Mouse (Mus musculus): ENCODE data around the gene Mobp.

DNA sequence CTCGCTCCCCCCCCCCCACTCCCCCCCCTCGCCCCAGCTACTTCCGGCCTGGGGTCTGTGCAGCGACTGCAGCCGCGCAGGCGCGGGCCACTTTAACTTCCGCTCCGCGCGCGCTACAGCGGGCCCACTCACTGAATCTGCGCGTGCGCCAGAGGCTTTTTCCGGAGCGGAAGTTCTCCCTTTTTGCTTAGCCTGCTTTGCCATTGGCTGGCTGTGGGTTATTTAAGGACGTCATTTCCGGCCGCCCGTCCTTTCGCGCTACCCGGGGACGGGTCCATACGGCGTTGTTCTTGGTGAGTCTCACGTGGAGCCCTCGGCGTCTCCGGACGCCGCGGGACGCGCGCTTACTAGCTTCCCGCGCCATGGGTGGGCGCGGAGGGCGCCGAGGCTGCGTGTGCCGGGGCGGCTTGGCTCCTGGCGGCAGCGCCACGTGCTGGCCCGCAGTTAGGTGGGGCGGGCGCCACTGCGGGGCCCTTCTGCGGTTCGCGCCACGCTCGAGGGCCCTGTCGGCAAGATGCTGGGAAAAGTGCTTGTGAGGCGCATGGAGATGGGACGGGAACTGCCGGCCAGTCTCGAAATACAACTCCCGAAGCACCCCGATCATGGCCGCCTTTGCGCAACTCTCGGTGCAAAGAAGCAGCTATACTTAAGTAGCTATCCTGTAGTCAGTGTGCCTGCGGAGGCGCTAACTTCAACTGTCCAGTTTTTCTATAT, 21.8 kb upstream of the Mobp start, which contains the start of gene Rpsa:
- no peak for TF ChIP-seq CTCF (IDR thresholded peaks at IDR 0.05; ENCODE audit: borderline replicate concordance, insufficient read depth, low read length)
- TF ChIP-seq POLR2A (IDR thresholded peaks at IDR 0.05; ENCODE audit: low read depth, low read length): peak; percentile 91
